Mouse (Mus musculus) c-Kit-positive CD71-positive TER-119-positive erythroid progenitor cells, embryonic 14.5 days (primary cell): ENCODE data around the gene Emid1.
A peak's percentile ranks its signal among the peaks of the same experiment; 100 is the strongest.
"Not testable (repeated sequence)": the region's sequence is repeated elsewhere in the genome, so short reads cannot be mapped to it uniquely, and the experiment has no call there.

ENCODE experiments used
- DNase-seq: peaks from one replicate; pipeline ENCODE4 v3.0.0-alpha.2; 2013; ENCODE audit warnings: low spot score

Gene Emid1

GRCm38 (mm10) chr11:5103986-5104509 lies 48.0 kb downstream of the Emid1 start:
- no peak for DNase-seq

- no peak for DNase-seq
Measured at GRCm38 (mm10) chr11:5102384-5102783, 49.7 kb downstream of the Emid1 start.

- DNase-seq: no peak
Measured at GRCm38 (mm10) chr11:5101641-5102040, 50.4 kb downstream of the Emid1 start.

- no peak for DNase-seq
Measured at GRCm38 (mm10) chr11:5100801-5101200, 51.3 kb downstream of the Emid1 start.

GRCm38 (mm10) chr11:5100283-5100682 lies 51.8 kb downstream of the Emid1 start:
- no peak for DNase-seq

GRCm38 (mm10) chr11:5099576-5100183 lies 52.4 kb downstream of the Emid1 start:
- DNase-seq: peak; percentile 83

GRCm38 (mm10) chr11:5098736-5099542 lies 53.1 kb downstream of the Emid1 start, which contains the start of the genes Rhbdd3 and Ewsr1:
TSS of gene Rhbdd3 (plus strand) at chr11:5098926.
TSS of gene Ewsr1 (minus strand) at chr11:5099266.
- DNase-seq: peak; percentile 98

GRCm38 (mm10) chr11:5098035-5098735 lies 53.9 kb downstream of the Emid1 start:
- DNase-seq: peak; percentile 67

GRCm38 (mm10) chr11:5096480-5097020 lies 55.5 kb downstream of the Emid1 start:
- no peak for DNase-seq

GRCm38 (mm10) chr11:5095877-5096276 lies 56.2 kb downstream of the Emid1 start:
- no peak for DNase-seq

GRCm38 (mm10) chr11:5091706-5092105 lies 60.4 kb downstream of the Emid1 start:
- DNase-seq: no peak

GRCm38 (mm10) chr11:5089147-5089546 lies 62.9 kb downstream of the Emid1 start:
- no peak for DNase-seq

- DNase-seq: not testable (repeated sequence)
Measured at GRCm38 (mm10) chr11:5076843-5077242, 75.2 kb downstream of the Emid1 start.

- DNase-seq: no peak
Measured at GRCm38 (mm10) chr11:5075760-5076159, 76.3 kb downstream of the Emid1 start.

GRCm38 (mm10) chr11:5074882-5075281 lies 77.2 kb downstream of the Emid1 start:
- DNase-seq: no peak

- DNase-seq: no peak
Measured at GRCm38 (mm10) chr11:5068126-5068971, 83.7 kb downstream of the Emid1 start.

GRCm38 (mm10) chr11:5067063-5067462 lies 85.0 kb downstream of the Emid1 start:
- DNase-seq: no peak

GRCm38 (mm10) chr11:5065056-5065821 lies 86.8 kb downstream of the Emid1 start, which contains the start of gene Gas2l1:
TSS of gene Gas2l1 (minus strand) at chr11:5065327.
- DNase-seq: peak; percentile 77

- DNase-seq: no peak
Measured at GRCm38 (mm10) chr11:5064282-5065055, 87.6 kb downstream of the Emid1 start.
